Mouse (Mus musculus): ENCODE results near the gene Bpifa3. TPM values are rescaled to one million over a fixed set of nuclear protein-coding genes. Genes with fewer than 3 reads are reported as not detected.
"Not testable (repeated sequence)": the region's sequence is repeated elsewhere in the genome, so short reads cannot be mapped to it uniquely, and the experiment has no call there.

Gene Bpifa3
- total RNA-seq (2015) (not detected in 2 replicates), total RNA-seq (2017) (not detected in 2 replicates)

- ATAC-seq (ENCODE audit: poor library complexity, severe bottlenecking): no peak
Measured at GRCm38 (mm10) chr2:154130120-154130519, at the start of gene Bpifa3. Bpifa3 (plus strand) TSS chr2:154130336.

DNA sequence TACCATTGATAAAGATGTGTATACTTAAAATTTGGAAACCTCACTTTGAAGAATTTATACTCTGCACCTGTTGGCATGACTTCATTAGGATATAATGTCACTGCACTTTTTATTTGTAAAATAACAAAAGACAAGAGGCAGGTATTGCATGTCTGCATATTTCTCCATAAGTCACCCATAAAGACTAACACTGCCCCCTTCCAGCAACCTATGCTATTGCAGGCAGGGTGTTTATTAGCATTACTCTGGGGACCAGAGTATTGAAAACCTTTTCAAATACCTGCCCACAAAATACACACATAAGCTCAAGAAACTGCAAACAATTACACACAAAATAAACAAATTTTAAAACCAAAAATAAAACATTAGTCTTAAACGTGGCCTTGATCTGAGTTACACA is 32.4 kb upstream of the Bpifa3 start:
- ATAC-seq (ENCODE audit: poor library complexity, severe bottlenecking): no peak

DNA sequence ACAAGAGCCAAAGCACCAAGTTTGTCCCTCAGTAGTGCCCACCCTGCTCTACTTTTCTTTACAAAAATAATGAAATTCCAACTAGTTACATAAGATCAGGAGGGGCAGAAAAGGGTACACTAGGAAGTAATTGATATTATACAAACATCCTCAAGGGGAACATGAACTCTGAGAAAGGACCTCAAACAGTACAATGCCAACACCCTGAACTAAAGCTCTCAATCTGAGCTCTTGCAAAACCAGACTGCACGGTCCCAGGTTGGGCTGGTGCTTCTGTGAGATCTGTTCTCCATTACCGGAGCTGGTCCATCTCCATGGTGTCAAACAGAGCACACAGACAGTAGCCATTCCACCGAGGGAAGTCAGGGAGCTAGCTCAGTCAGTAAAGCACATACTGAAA is 12.8 kb upstream of the Bpifa3 start:
- no peak for ATAC-seq (ENCODE audit: poor library complexity, severe bottlenecking)

DNA sequence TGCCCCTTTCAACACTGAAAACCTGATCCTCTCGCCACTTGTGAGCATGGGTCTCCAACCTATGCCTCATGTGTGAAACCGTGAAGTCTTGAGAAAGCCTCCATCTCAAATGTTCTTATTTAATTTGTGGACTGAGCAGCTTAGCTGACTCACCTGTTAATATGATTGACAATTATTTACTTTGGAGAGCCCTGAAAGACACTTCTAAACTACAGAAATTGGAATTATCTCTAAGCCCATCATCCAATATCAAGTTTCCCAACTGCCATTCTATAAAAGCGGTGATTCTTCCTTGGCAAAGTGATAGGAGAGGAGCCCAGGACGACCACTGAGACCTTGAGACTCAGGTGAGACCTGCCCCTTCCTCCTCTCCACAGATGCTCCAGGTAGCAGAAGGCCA is 12.4 kb downstream of the Bpifa3 start, which contains the start of gene Bpifa1:
Gene Bpifa1, plus strand, starts transcription at position 301 of the 400 bp plus-strand sequence.
- no peak for ATAC-seq (ENCODE audit: poor library complexity, severe bottlenecking)

GRCm38 (mm10) chr2:154143735-154144134 is 13.6 kb downstream of the Bpifa3 start:
- ATAC-seq (ENCODE audit: poor library complexity, severe bottlenecking): no peak

- no peak for ATAC-seq (ENCODE audit: poor library complexity, severe bottlenecking)
Measured at GRCm38 (mm10) chr2:154147496-154147895, 17.4 kb downstream of the Bpifa3 start.

- ATAC-seq (ENCODE audit: poor library complexity, severe bottlenecking): no peak
Measured at GRCm38 (mm10) chr2:154158433-154158832, 28.3 kb downstream of the Bpifa3 start.

DNA sequence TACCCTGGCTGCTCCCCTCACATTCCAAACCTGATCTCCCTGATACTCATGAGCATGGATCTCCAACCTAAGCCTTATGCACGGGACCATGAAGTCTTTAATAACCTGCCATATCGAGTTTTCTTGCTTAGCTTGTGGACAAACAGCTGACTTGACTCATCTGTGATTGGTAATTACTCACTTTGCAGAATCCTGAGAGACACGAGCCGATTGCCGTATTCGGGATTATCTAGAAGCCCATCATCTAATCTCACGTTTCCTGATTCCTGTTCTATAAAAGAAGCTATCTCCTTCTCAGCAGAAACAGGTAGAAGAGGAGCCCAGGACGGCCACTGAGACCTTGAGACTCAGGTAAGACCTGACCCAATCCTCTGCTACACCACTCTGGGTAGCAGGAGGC is 32.2 kb downstream of the Bpifa3 start, which contains the start of gene Bpifa5:
Gene Bpifa5, plus strand, starts transcription at position 301 of the 400 bp plus-strand sequence.
- ATAC-seq (ENCODE audit: poor library complexity, severe bottlenecking): no peak

DNA sequence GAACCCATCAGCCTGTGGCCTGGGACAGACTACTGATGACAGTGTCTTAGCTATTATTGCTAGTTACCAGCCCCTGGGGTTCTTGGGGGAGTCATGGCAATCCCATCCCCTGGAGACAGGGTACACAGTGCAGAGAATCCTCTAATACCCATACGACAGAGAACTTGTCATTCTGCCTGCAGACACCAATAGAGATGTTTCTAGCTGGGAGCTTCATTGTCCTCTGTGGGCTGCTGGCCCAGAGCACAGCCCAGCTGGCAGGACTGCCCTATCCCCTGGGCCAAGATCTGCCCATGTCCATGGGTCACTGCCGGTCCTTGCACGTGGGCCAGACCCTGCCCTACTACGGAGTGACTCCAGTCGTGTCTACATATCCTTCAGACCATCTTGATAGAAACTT is 33.2 kb downstream of the Bpifa3 start:
- no peak for ATAC-seq (ENCODE audit: poor library complexity, severe bottlenecking)

DNA sequence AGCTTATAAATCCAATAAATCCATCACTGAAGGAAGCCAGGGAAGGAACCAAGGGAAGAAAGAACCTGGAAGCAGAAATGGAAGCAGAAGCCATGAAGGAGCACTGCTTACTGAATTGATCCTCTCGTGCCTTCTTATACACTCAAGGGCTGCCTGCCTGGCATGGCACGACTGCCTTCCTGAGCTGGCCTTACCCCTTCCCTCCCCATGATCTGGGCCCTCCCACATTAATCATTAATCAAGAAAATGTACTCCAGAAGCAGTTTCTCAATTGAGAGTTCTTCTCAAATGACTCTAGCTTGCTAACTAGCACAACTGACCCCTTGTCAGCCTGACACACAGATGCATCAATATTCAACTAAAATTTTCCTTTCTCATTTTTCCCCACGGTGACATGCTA is 39.0 kb downstream of the Bpifa3 start:
- no peak for ATAC-seq (ENCODE audit: poor library complexity, severe bottlenecking)

DNA sequence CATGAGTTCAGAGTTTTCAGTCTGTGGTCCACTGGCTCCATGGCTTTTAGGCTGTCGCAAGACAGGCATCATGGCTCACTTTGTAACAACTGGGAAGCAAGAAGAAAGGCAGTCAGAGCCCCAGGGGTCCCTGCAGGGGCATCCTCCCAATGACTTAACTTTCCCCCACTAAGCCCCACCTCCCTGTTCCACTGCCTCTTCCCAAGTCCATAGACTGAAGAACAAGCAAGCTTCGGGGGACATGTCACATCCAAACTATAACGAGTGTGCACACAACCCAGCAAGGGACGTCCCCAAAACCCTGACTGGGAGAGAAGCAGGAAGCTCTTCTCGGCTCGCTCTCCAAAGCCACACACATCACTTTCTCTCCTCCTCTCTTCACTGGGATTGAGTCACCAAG is 41.5 kb downstream of the Bpifa3 start:
- ATAC-seq (ENCODE audit: poor library complexity, severe bottlenecking): no peak

GRCm38 (mm10) chr2:154173313-154173712 is 43.2 kb downstream of the Bpifa3 start:
- ATAC-seq (ENCODE audit: poor library complexity, severe bottlenecking): no peak

DNA sequence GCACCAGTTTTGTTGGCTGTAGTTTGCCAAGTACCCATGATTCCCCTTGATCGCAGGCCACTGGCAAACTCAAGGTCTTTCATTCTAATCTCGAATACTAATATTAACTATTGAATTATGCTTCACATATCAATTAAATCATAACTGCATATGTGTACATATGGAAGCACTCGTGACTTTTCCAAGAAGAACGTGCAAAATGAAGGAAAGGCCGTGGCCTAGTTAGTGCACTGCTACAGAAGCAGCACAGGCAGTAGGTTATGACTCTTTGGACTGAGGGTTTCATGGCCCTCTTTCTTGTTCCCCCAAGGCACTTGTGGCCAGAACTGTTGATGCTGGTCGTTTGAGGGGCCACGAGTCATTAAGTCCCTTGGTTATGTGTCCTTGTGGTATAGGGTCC is 51.8 kb downstream of the Bpifa3 start:
- ATAC-seq (ENCODE audit: poor library complexity, severe bottlenecking): not testable (repeated sequence)

- ATAC-seq (ENCODE audit: poor library complexity, severe bottlenecking): not testable (repeated sequence)
Measured at GRCm38 (mm10) chr2:154183061-154183460, 52.9 kb downstream of the Bpifa3 start.

GRCm38 (mm10) chr2:154185319-154185718 is 55.2 kb downstream of the Bpifa3 start:
- no peak for ATAC-seq (ENCODE audit: poor library complexity, severe bottlenecking)

DNA sequence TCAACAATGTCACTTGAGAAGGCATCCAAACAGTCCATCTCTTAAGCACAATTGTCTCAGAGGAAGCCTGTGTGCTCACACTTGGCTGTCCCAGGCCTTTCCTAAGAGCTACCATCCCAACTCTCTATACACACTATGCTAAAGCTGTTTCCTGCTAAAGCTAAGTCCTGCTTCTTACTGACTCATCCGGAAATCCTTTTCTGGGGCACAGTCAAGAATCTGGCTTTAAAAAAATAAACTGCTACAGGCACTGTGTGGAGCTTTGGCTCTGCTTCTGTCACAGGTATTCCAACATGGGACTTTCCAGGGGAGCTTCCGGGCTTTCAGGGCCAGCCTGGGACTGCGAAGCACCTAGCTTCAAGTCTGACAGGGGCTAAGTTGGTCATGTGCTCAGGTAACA is 55.6 kb downstream of the Bpifa3 start:
- ATAC-seq (ENCODE audit: poor library complexity, severe bottlenecking): no peak

DNA sequence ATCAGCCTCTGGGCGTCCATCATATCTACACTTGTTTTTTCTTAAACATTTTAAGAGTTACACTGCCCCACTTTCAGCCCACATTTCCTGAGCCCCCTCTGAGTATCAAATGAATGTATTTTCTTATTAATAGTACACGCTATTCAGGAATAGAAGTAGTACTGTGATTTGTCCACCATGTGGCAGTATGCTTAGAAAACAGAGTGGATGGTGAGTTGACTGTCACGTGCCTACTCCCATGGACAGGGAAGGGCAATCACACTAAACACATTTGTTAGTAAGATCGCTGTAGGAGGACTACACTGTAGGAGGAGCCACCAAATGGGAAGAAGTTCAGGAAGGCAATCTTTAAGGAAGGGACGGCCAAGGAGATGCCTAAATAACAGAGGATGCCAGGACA is 57.3 kb downstream of the Bpifa3 start:
- ATAC-seq (ENCODE audit: poor library complexity, severe bottlenecking): no peak

Other genes with a start within 250 kb of the Bpifa3 start
- gene Bpifb6, start 229.9 kb upstream of the Bpifa3 start, total RNA-seq (2015): not detected in 2 replicates
- gene Bpifb6, start 229.9 kb upstream of the Bpifa3 start, total RNA-seq (2017): not detected in 2 replicates
- gene Bpifb3, start 212.1 kb upstream of the Bpifa3 start, total RNA-seq (2015): not detected in 2 replicates
- not detected in 2 replicates for gene Bpifb3, start 212.1 kb upstream of the Bpifa3 start, total RNA-seq (2017)
- gene Bpifb4, start 192.1 kb upstream of the Bpifa3 start, total RNA-seq (2015): not detected in 2 replicates
- not detected in 2 replicates for gene Bpifb4, start 192.1 kb upstream of the Bpifa3 start, total RNA-seq (2017)
- gene Bpifa6, start 155.4 kb upstream of the Bpifa3 start, total RNA-seq (2015): not detected in 2 replicates
- not detected in 2 replicates for gene Bpifa6, start 155.4 kb upstream of the Bpifa3 start, total RNA-seq (2017)
- gene Bpifa2, start 122.1 kb upstream of the Bpifa3 start, total RNA-seq (2015): not detected in 2 replicates
- not detected in 2 replicates for gene Bpifa2, start 122.1 kb upstream of the Bpifa3 start, total RNA-seq (2017)
- not detected in 2 replicates for gene Bpifa1, start 12.5 kb downstream of the Bpifa3 start, total RNA-seq (2015)
- not detected in 2 replicates for gene Bpifa1, start 12.5 kb downstream of the Bpifa3 start, total RNA-seq (2017)
- gene Bpifa5, start 32.3 kb downstream of the Bpifa3 start, total RNA-seq (2015): not detected in 2 replicates
- gene Bpifa5, start 32.3 kb downstream of the Bpifa3 start, total RNA-seq (2017): not detected in 2 replicates
- gene Bpifb1, start 60.5 kb downstream of the Bpifa3 start, total RNA-seq (2015): not detected in 2 replicates
- gene Bpifb1, start 60.5 kb downstream of the Bpifa3 start, total RNA-seq (2017): not detected in 2 replicates
- not detected in 2 replicates for gene Bpifb5, start 93.4 kb downstream of the Bpifa3 start, total RNA-seq (2015)
- not detected in 2 replicates for gene Bpifb5, start 93.4 kb downstream of the Bpifa3 start, total RNA-seq (2017)
- not detected in 2 replicates for gene Bpifb9a, start 127.5 kb downstream of the Bpifa3 start, total RNA-seq (2015)
- gene Bpifb9a, start 127.5 kb downstream of the Bpifa3 start, total RNA-seq (2017): not detected in 2 replicates
- not detected in 2 replicates for gene Bpifb9b, start 176.9 kb downstream of the Bpifa3 start, total RNA-seq (2015)
- gene Bpifb9b, start 176.9 kb downstream of the Bpifa3 start, total RNA-seq (2017): not detected in 2 replicates
- gene Cdk5rap1, start 242.7 kb downstream of the Bpifa3 start, total RNA-seq (2015): 6.5 and 9.8 TPM in 2 replicates
- 12.9 and 13.5 TPM in 2 replicates for gene Cdk5rap1, start 242.7 kb downstream of the Bpifa3 start, total RNA-seq (2017)